Mouse (Mus musculus) frontal cortex, postnatal 10 days (tissue): Measurements from ENCODE around the gene Dcpp1.

Experiments used
- DNase-seq, 2 experiments: peaks; one replicate each; pipeline ENCODE4 v3.0.0; 2022; ENCODE audit warnings: low spot score in 2 of 2, mixed read lengths in 1 of 2

The Dcpp1 gene

GRCm38 (mm10) chr17:23925090-23925493, 44.4 kb downstream of the Dcpp1 start:
- peak; percentile 46 to 74 for DNase-seq

- no peak for DNase-seq
These were observed 50.5 kb downstream of the Dcpp1 start for GRCm38 (mm10) chr17:23931157-23931556.
